Mouse (Mus musculus): ENCODE measurements around the gene Megf11.
A peak's percentile ranks its signal among the peaks of the same experiment; 100 is the strongest.
"Not testable (repeated sequence)": the region's sequence is repeated elsewhere in the genome, so short reads cannot be mapped to it uniquely, and the experiment has no call there.

Megf11 gene

GRCm38 (mm10) chr9:64466090-64466489, 80.7 kb downstream of the Megf11 start:
- DNase-seq (ENCODE audit: low spot score in 2 of 2) = no peak

GRCm38 (mm10) chr9:64466564-64466963, 81.1 kb downstream of the Megf11 start:
- no peak for DNase-seq (ENCODE audit: low spot score in 2 of 2)

GRCm38 (mm10) chr9:64470806-64471205, 85.4 kb downstream of the Megf11 start:
- no peak for DNase-seq (ENCODE audit: low spot score in 2 of 2)

GRCm38 (mm10) chr9:64471336-64471735, 85.9 kb downstream of the Megf11 start:
- no peak for DNase-seq (ENCODE audit: low spot score in 2 of 2)

GRCm38 (mm10) chr9:64472165-64472564, 86.7 kb downstream of the Megf11 start:
- peak in 1 of 2 experiments; percentile 26 for DNase-seq (ENCODE audit: low spot score in 2 of 2)

- DNase-seq (ENCODE audit: low spot score in 2 of 2) = peak; percentile 35 to 51
Measured at GRCm38 (mm10) chr9:64472743-64473142, 87.3 kb downstream of the Megf11 start.

DNA sequence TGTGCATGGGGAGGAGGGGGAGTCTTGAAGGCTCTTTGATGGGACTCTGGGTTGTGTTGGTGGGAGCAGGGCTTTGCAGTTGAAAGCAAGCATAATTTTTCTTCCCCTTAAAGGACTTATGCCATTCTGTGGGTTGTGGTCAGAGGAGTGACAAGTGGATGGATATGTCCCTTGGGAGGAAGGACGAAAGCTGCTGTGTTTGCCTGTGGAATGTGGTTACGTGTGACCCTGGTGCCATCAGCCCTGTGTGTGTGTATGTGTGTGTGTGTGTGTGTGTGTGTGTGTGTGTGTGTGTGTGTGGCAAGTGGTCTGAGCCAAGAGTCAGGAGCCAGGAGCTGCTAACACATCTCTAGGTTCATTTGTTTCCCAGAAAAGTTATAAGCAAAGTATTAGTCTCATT, 87.7 kb downstream of the Megf11 start:
- DNase-seq (ENCODE audit: low spot score in 2 of 2) = no peak

- no peak for DNase-seq (ENCODE audit: low spot score in 2 of 2)
Measured at GRCm38 (mm10) chr9:64473695-64474094, 88.3 kb downstream of the Megf11 start.

- DNase-seq (ENCODE audit: low spot score in 2 of 2) = no peak
Measured at GRCm38 (mm10) chr9:64474142-64474541, 88.7 kb downstream of the Megf11 start.

DNA sequence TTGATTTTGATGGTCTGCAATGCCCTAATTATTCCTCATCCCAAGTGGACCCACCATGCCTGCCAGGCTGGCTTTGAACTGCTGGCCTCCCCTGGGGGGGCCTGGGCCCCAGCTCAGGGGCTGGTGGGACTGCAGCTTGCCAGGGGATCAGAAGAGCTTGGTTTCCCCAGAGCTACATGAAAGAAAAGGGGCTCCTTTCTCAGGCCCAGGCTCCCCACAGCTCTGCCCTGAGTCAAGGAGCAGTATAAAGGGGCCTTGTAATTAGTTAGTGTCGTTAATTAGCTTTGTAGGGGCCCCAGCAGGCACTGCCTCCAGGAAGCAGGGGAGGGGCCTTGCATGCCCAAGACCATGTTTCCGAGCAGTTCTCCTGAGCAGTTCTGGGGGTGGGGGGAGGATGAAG, 90.5 kb downstream of the Megf11 start:
- no peak for DNase-seq (ENCODE audit: low spot score in 2 of 2)

DNA sequence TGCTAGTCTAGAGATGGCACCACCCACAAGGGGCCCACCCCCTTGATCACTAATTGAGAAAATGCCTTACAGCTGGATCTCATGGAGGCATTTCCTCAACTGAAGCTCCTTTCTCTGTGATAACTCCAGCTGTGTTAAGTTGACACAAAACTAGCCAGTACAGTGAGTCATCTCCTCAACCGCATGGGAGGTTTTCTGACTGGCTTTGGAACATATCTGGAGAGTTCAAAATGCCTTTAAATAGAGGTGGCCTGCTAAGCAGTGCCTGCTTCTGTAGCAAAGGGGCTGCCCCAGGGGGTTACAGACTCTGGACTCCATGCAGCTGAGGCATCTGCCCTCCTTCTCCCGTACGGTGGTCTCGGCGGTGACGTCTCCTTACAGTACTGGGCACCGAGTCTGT, 92.0 kb downstream of the Megf11 start:
- not testable (repeated sequence) for DNase-seq (ENCODE audit: low spot score in 2 of 2)

DNA sequence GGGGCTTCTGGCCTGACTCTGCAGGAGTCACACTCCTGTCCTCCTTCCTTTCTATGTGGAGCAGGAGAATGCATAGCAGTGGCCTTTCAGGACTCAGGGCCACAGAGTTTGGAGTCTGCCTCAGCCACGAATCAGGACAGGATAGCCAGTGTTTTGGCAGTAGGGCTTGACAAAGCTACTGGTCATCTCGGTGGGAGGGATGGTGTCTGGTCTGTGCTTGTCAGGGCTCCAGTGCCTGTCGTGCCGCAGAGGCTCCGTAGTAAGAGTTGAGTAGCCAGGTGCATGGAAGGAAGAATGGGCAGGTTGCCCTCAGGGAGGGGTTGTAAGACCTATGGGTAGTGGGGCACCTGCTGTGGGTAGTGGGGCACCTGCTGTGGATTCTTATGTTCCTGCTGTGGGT, 96.7 kb downstream of the Megf11 start:
- DNase-seq (ENCODE audit: low spot score in 2 of 2) = no peak

GRCm38 (mm10) chr9:64487377-64487776, 102.0 kb downstream of the Megf11 start:
- no peak for DNase-seq (ENCODE audit: low spot score in 2 of 2)

GRCm38 (mm10) chr9:64494647-64495046, 109.2 kb downstream of the Megf11 start:
- DNase-seq (ENCODE audit: low spot score in 2 of 2) = no peak

- DNase-seq (ENCODE audit: low spot score in 2 of 2) = no peak
Measured at GRCm38 (mm10) chr9:64498929-64499328, 113.5 kb downstream of the Megf11 start.

- no peak for DNase-seq (ENCODE audit: low spot score in 2 of 2)
Measured at GRCm38 (mm10) chr9:64501211-64501610, 115.8 kb downstream of the Megf11 start.

GRCm38 (mm10) chr9:64503996-64504395, 118.6 kb downstream of the Megf11 start:
- no peak for DNase-seq (ENCODE audit: low spot score in 2 of 2)

DNA sequence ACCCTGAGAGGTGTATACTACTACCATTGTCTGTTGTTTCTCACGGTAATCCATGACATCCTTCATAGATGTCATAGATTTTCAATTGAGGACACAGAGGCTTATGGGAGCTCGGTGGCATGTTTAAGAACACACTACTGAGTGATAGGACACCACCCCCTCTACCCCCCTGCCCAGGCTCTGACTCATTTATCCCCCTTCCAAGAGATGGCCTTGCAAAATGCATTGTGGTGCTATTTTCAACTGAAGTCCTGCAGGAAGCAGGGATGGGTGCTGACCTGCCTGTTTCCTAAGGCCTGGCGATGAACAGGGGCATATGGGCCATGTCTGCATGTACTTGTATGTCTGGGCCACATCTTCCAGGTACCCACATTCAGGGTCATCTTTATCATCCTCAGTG, 119.0 kb downstream of the Megf11 start:
- no peak for DNase-seq (ENCODE audit: low spot score in 2 of 2)

DNA sequence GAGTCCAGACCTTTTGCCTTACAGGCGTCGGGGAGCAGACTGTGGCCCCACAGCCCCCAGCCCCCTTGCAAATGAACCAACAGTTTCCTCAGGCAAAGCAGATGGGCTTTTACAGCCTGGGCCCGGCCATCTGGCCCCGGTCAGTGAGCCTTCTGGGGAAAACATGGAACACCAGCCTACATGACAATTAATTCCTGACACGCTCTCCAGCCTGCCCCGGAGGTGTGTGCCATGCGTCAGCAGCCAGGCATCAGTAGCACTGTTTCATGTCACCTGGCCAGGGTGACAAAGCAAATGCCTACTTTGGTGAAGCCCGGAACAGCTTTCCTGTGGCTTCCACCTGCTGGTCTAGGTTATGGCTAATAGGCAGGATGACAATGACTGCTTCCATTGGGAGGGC, 119.5 kb downstream of the Megf11 start:
- no peak for DNase-seq (ENCODE audit: low spot score in 2 of 2)

DNA sequence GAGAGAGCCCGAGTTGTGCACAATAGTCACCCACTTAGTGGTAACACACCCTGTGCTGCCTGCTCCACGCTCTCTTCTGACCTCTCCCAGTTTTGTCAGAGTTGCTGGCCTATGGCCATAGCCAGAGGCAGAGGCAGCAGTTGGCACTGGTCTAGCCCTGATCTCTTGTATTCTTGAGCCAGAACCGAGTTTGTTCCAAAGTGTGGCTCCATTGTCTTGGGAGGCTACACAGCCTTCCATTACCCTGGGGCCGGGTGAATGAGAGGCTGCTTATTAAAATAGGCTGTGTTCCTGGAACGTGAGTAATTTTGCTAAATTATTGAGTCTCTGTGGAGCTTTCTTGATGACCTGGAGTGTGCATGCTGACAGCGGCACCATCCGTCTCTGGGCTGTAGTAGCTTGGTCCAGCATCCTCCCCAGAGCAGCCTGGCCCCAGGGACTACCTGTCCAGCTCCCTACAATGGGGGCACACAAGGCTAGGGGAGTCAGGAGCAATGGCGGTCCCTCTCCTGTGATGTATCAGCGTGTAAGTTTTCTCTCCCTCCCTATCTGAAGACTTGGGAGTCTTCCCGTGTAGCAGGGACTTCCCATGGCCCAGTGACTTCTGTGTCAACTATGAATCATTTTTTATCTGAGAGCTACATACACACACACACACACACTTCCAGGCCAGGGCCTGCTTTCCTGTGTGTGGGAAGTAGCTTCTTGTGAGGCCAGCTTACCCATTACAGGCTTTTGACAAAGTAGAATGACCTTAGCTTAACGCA, 121.2 kb downstream of the Megf11 start:
- peak in 1 of 2 experiments; percentile 6 for DNase-seq (ENCODE audit: low spot score in 2 of 2)

- DNase-seq (ENCODE audit: low spot score in 2 of 2) = no peak
Measured at GRCm38 (mm10) chr9:64507207-64507517, 121.7 kb downstream of the Megf11 start.

GRCm38 (mm10) chr9:64507995-64508394, 122.6 kb downstream of the Megf11 start:
- DNase-seq (ENCODE audit: low spot score in 2 of 2) = no peak

- no peak for DNase-seq (ENCODE audit: low spot score in 2 of 2)
Measured at GRCm38 (mm10) chr9:64514826-64515225, 129.4 kb downstream of the Megf11 start.

Data from spleen, postnatal 36 days (tissue).